8 mouse cellular contexts compared by ENCODE assay signal in the genomic region with DNA sequence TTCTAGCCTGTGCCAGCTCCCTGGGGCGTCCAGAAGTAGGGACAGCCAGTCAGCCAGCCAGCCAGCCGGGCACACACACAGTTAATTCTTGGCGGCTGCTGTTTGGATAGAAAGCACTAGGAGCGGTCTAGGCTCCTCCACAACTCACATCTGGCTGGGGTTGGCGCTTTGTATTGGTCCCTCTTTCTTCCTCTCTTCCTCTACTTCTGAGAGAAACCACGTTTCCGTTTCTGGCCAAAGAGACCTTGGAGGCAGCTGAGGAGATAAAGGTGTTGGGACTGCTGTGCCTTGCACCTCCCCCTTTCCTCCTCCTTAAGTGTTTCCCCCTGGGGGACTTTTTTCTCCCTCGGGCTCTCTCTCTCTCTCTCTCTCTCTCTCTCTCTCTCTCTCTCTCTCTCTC. TPM values are rescaled to one million over a fixed set of nuclear protein-coding genes. Genes with fewer than 3 reads are reported as not detected.
DNase-seq lines count a peak whose midpoint lies in the region; ATAC-seq lines count a peak whose summit lies in the region.

A gene (plus strand): TSS at position 218 of the 400 bp plus-strand sequence.

- H3K9ac ChIP-seq in kidney, embryonic 15.5 days: peak within 1 kb of the TSS; percentile 36; the same call in 1 of the 2 replicates
- H3K9ac ChIP-seq in intestine, embryonic 16.5 days (ENCODE audit: low read depth, low read length): peak within 1 kb of the TSS; percentile 59
- peak within 1 kb of the TSS; percentile 28; the same call in 1 of the 2 replicates for H3K9ac ChIP-seq in neural tube, embryonic 15.5 days (replicated peaks)

- H3K36me3 ChIP-seq in kidney, embryonic 15.5 days: no peaks in the 10 kb centered on the region
- no peaks in the 10 kb centered on the region for H3K36me3 ChIP-seq in intestine, embryonic 16.5 days (ENCODE audit: control insufficient read depth, insufficient read depth, low read length)
- no peaks in the 10 kb centered on the region for H3K36me3 ChIP-seq in neural tube, embryonic 15.5 days

- intact Hi-C loops in left cerebral cortex, postnatal 36 days (cut with DNase I): no loop called here

- WGBS in kidney, embryonic 15.5 days: 0% methylated on average over 8 of the region's 8 CpGs
- 2% methylated on average over 8 of the region's 8 CpGs for WGBS in intestine, embryonic 16.5 days
- 0% methylated on average over 8 of the region's 8 CpGs for WGBS in neural tube, embryonic 15.5 days

- H3K4me3 ChIP-seq in kidney, embryonic 15.5 days (replicated peaks): peak within 1 kb of the TSS; percentile 39
- H3K4me3 ChIP-seq in intestine, embryonic 16.5 days (ENCODE audit: low read length): peak within 1 kb of the TSS; percentile 39
- peak within 1 kb of the TSS; percentile 32 for H3K4me3 ChIP-seq in neural tube, embryonic 15.5 days (replicated peaks)

- H3K4me1 ChIP-seq in kidney, embryonic 15.5 days: peaks cover 64% of the 10 kb centered on the region
- peaks cover 36% of the 10 kb centered on the region for H3K4me1 ChIP-seq in intestine, embryonic 16.5 days (ENCODE audit: control insufficient read depth, insufficient read depth, low read length)
- H3K4me1 ChIP-seq in neural tube, embryonic 15.5 days: peaks cover 56% of the 10 kb centered on the region

- peak within 1 kb of the TSS; percentile 65 for H3K4me2 ChIP-seq in kidney, embryonic 15.5 days
- peak within 1 kb of the TSS; percentile 56 for H3K4me2 ChIP-seq in intestine, embryonic 16.5 days (ENCODE audit: low read depth, low read length)
- H3K4me2 ChIP-seq in neural tube, embryonic 15.5 days: peak within 1 kb of the TSS; percentile 55

- DNase-seq in kidney, adult 8-10 months: no peak
- DNase-seq in adrenal gland, postnatal 10 days: no peak
- no peak for DNase-seq in gonadal fat pad, adult 2 months (ENCODE audit: low read depth)
- DNase-seq in left cerebral cortex, postnatal 36 days (ENCODE audit: low spot score in 2 of 2): no peak
- DNase-seq in yolk sac, embryonic 10.5 days (ENCODE audit: low spot score): no peak

- H3K27ac ChIP-seq in kidney, embryonic 15.5 days: peak within 1 kb of the TSS; percentile 76
- H3K27ac ChIP-seq in intestine, embryonic 16.5 days (ENCODE audit: low read length): peak within 1 kb of the TSS; percentile 56
- peak within 1 kb of the TSS; percentile 20; the same call in 1 of the 2 replicates for H3K27ac ChIP-seq in neural tube, embryonic 15.5 days (replicated peaks)

- H3K9me3 ChIP-seq in kidney, embryonic 15.5 days (replicated peaks): no peaks in the 10 kb centered on the region
- no peaks in the 10 kb centered on the region for H3K9me3 ChIP-seq in intestine, embryonic 16.5 days (ENCODE audit: control insufficient read depth, low read length)
- H3K9me3 ChIP-seq in neural tube, embryonic 15.5 days (replicated peaks): no peaks in the 10 kb centered on the region

- H3K27me3 ChIP-seq in kidney, embryonic 15.5 days: peaks cover 13% of the 10 kb centered on the region; the same call in 1 of the 2 replicates
- H3K27me3 ChIP-seq in intestine, embryonic 16.5 days (replicated peaks; ENCODE audit: control insufficient read depth, insufficient read depth, low read length): 0 out of 2 replicates have a peak, but pooled peaks cover 2% of the 10 kb centered on the region
- H3K27me3 ChIP-seq in neural tube, embryonic 15.5 days (replicated peaks): no peaks in the 10 kb centered on the region; the same call in 1 of the 2 replicates

- ATAC-seq in kidney, embryonic 15.5 days (replicated peaks; ENCODE audit: low FRiP score): no peak
- ATAC-seq in intestine, embryonic 16.5 days: peak; percentile 31; the same call in 1 of the 2 replicates
- ATAC-seq in neural tube, embryonic 15.5 days (ENCODE audit: low FRiP score): 0 out of 2 replicates have a peak, but pooled peaks have one; percentile 35

RNA-seq across cellular contexts. Expression of the gene that starts here (rescaled TPM):
- 5.9 and 7.2 TPM in 2 replicates for polyA plus RNA-seq in kidney, embryonic 15.5 days (2015; fragmentation: Nextera tagmentation; extraction: Ambion mirVana)
- 10 to 100 TPM; 27.7 to 28.7 TPM for total RNA-seq in adrenal gland, postnatal 10 days (2021)
- 29.2 and 32.3 TPM in 2 replicates for polyA plus RNA-seq in gonadal fat pad, adult 2 months (2012; rRNA removed)
- polyA plus RNA-seq in intestine, embryonic 16.5 days (2015; fragmentation: Nextera tagmentation; extraction: Ambion mirVana): 7.1 and 7.3 TPM in 2 replicates
- 4.8 and 6.7 TPM in 2 replicates for polyA plus RNA-seq in neural tube, embryonic 15.5 days (2015; fragmentation: Nextera tagmentation; extraction: Ambion mirVana)
- total RNA-seq in left cerebral cortex, postnatal 36 days (2021): 1 to 10 TPM; 4.6 to 4.9 TPM

Comparison
In these comparisons a context has a peak if more than half of its experiments do, and no peak if none do; other contexts are left out.
1. RNA of the gene that starts here (total RNA-seq): 27.7 to 28.7 TPM in adrenal gland, postnatal 10 days; 4.6 to 4.9 TPM in left cerebral cortex, postnatal 36 days; every median in the first group is over 4 times any median in the second.
2. H3K27ac ChIP-seq: peak in every context shown above with its lines; median percentile 76 in kidney, embryonic 15.5 days; 56 in intestine, embryonic 16.5 days; 20 in neural tube, embryonic 15.5 days.
3. Peak in every context shown above with its lines, with median percentiles within 50 percentile points of each other: H3K4me2 ChIP-seq, H3K4me3 ChIP-seq and H3K9ac ChIP-seq.